19 mouse cellular contexts compared by ENCODE assay signal in genomic region chr11:103119609-103120008, GRCm38 (mm10). TPM values are rescaled to one million over a fixed set of nuclear protein-coding genes. Genes with fewer than 3 reads are reported as not detected.
A peak's percentile ranks its signal among the peaks of the same experiment; 100 is the strongest.
DNase-seq lines count a peak whose midpoint lies in the region; ATAC-seq and TF ChIP-seq lines count a peak whose summit lies in the region.
"Had no signal": no experiment of that assay in that cellular context is flagged by ENCODE, and none has a peak within 500 bp of the region (broad histone marks: within the 10 kb centered on the region; RNA-seq: fewer than 3 reads in every experiment).

No protein-coding gene starts in this region.

- no peak for ATAC-seq in midbrain, embryonic 14.5 days (ENCODE audit: low FRiP score, low TSS enrichment)
- ATAC-seq in stomach, postnatal 0 days (ENCODE audit: low FRiP score, low TSS enrichment), result no peak
- ATAC-seq: forebrain, embryonic 13.5 days had no signal

- 0 out of 2 replicates have a peak overlapping the region, but pooled peaks have one; percentile 6 for H3K4me2 ChIP-seq in midbrain, embryonic 14.5 days (ENCODE audit: low read length)
- H3K4me2 ChIP-seq in stomach, postnatal 0 days (replicated peaks; ENCODE audit: low read depth), result no peak overlapping the region
- H3K4me2 ChIP-seq: midbrain, embryonic 11.5 days had no signal

- intact Hi-C loops in heart, postnatal 10 days (cut with DNase I), result no loop called here

- H3K4me1 ChIP-seq in kidney, adult 2 months (ENCODE audit: control insufficient read depth, insufficient read depth, low read length), result peaks cover 6% of the 10 kb centered on the region; the same call in 1 of the 2 replicates
- H3K4me1 ChIP-seq in midbrain, embryonic 14.5 days (ENCODE audit: control insufficient read depth, insufficient read depth, low read length), result peaks cover 23% of the 10 kb centered on the region
- peaks cover 32% of the 10 kb centered on the region for H3K4me1 ChIP-seq in midbrain, embryonic 10.5 days
- H3K4me1 ChIP-seq in stomach, postnatal 0 days (replicated peaks; ENCODE audit: control insufficient read depth, insufficient read depth), result peaks cover 6% of the 10 kb centered on the region; the same call in 1 of the 2 replicates

- H3K27ac ChIP-seq in kidney, adult 2 months (ENCODE audit: insufficient read depth, low read depth, low read length), result no peak overlapping the region
- H3K27ac ChIP-seq in midbrain, embryonic 14.5 days (replicated peaks; ENCODE audit: low read depth, low read length), result no peak overlapping the region
- H3K27ac ChIP-seq in midbrain, embryonic 10.5 days (replicated peaks), result no peak overlapping the region
- H3K27ac ChIP-seq in stomach, postnatal 0 days (replicated peaks), result no peak overlapping the region
- H3K27ac ChIP-seq: embryonic facial prominence, embryonic 12.5 days; forebrain, embryonic 13.5 days; hindbrain, embryonic 10.5 days had no signal

- no peaks in the 10 kb centered on the region for H3K27me3 ChIP-seq in kidney, adult 2 months (replicated peaks; ENCODE audit: control insufficient read depth, insufficient read depth, low read length)
- no peaks in the 10 kb centered on the region for H3K27me3 ChIP-seq in midbrain, embryonic 14.5 days (ENCODE audit: control insufficient read depth, insufficient read depth, low read length)
- peaks cover 6% of the 10 kb centered on the region; the same call in 1 of the 2 replicates for H3K27me3 ChIP-seq in midbrain, embryonic 10.5 days (ENCODE audit: low read depth, poor library complexity, severe bottlenecking)
- H3K27me3 ChIP-seq in stomach, postnatal 0 days (ENCODE audit: control insufficient read depth, insufficient read depth, low read length), result no peaks in the 10 kb centered on the region
- H3K27me3 ChIP-seq: embryonic facial prominence, embryonic 12.5 days; forebrain, embryonic 13.5 days; heart, embryonic 12.5 days had no signal

- TF ChIP-seq POLR2A in kidney, adult 2 months (IDR thresholded peaks at IDR 0.05; ENCODE audit: low read depth, low read length), result no peak

- no peak overlapping the region for H3K4me3 ChIP-seq in kidney, adult 2 months (ENCODE audit: insufficient read depth, low read depth, low read length)
- H3K4me3 ChIP-seq in midbrain, embryonic 14.5 days (replicated peaks; ENCODE audit: low read depth, low read length), result no peak overlapping the region
- no peak overlapping the region for H3K4me3 ChIP-seq in midbrain, embryonic 10.5 days
- no peak overlapping the region for H3K4me3 ChIP-seq in stomach, postnatal 0 days (ENCODE audit: low read depth, low read length)
- H3K4me3 ChIP-seq: embryonic facial prominence, embryonic 12.5 days; forebrain, embryonic 13.5 days; heart, embryonic 12.5 days; hindbrain, embryonic 10.5 days had no signal

- no peaks in the 10 kb centered on the region for H3K9me3 ChIP-seq in midbrain, embryonic 14.5 days (ENCODE audit: control insufficient read depth, low read length)
- no peaks in the 10 kb centered on the region for H3K9me3 ChIP-seq in midbrain, embryonic 10.5 days (replicated peaks)
- H3K9me3 ChIP-seq in stomach, postnatal 0 days (ENCODE audit: control insufficient read depth, low read length), result no peaks in the 10 kb centered on the region
- H3K9me3 ChIP-seq: embryonic facial prominence, embryonic 12.5 days; forebrain, embryonic 13.5 days; heart, embryonic 12.5 days; hindbrain, embryonic 10.5 days had no signal

- peak; percentile 76 for DNase-seq in heart, adult 11 months
- DNase-seq in heart, postnatal 10 days, result no peak
- DNase-seq in kidney, adult 2 months, result no peak
- DNase-seq in kidney, adult 9 months, result no peak
- no peak for DNase-seq in midbrain, embryonic 14.5 days
- no peak for DNase-seq in midbrain, embryonic 10.5 days (ENCODE audit: low spot score)
- no peak for DNase-seq in stomach, postnatal 0 days (ENCODE audit: low spot score)
- no peak for DNase-seq in cerebellum, postnatal 36 days
- DNase-seq: gastrocnemius, postnatal 14 days; kidney, postnatal 10 days; left cerebral cortex, postnatal 4 days; liver; lung, adult 18-20 months; thymus, postnatal 25 days had no signal

- WGBS in kidney, adult 2 months, result 40% methylated on average over 5 of the region's 5 CpGs
- WGBS in midbrain, embryonic 14.5 days, result 51% methylated on average over 5 of the region's 5 CpGs
- WGBS in midbrain, embryonic 10.5 days, result 66% methylated on average over 5 of the region's 5 CpGs
- 45% methylated on average over 5 of the region's 5 CpGs for WGBS in stomach, postnatal 0 days

- no peak for TF ChIP-seq EP300 in stomach, postnatal 0 days (optimal IDR thresholded peaks at IDR 0.05)

- no peaks in the 10 kb centered on the region for H3K36me3 ChIP-seq in kidney, adult 2 months (ENCODE audit: control insufficient read depth, insufficient read depth, low read length)
- H3K36me3 ChIP-seq in midbrain, embryonic 14.5 days (ENCODE audit: control insufficient read depth, insufficient read depth, low read length), result no peaks in the 10 kb centered on the region
- no peaks in the 10 kb centered on the region for H3K36me3 ChIP-seq in midbrain, embryonic 10.5 days
- H3K36me3 ChIP-seq in stomach, postnatal 0 days (ENCODE audit: control insufficient read depth, insufficient read depth, low read length), result no peaks in the 10 kb centered on the region
- H3K36me3 ChIP-seq: embryonic facial prominence, embryonic 12.5 days; heart, embryonic 12.5 days; hindbrain, embryonic 10.5 days had no signal

- no peak overlapping the region for H3K9ac ChIP-seq in midbrain, embryonic 14.5 days (replicated peaks; ENCODE audit: low read length)
- no peak overlapping the region for H3K9ac ChIP-seq in stomach, postnatal 0 days (ENCODE audit: low read length)
- H3K9ac ChIP-seq: embryonic facial prominence, embryonic 12.5 days; forebrain, embryonic 13.5 days; heart, embryonic 12.5 days had no signal

- peak; percentile 24; the same call in 1 of the 2 replicates for TF ChIP-seq CTCF in kidney, adult 2 months (conservative IDR thresholded peaks at IDR 0.05; ENCODE audit: insufficient read depth, insufficient read length, low read depth, low read length)
- peak; percentile 36; the same call in 1 of the 2 replicates for TF ChIP-seq CTCF in stomach, postnatal 0 days (IDR thresholded peaks at IDR 0.05; ENCODE audit: low read depth)

RNA-seq across cellular contexts. Expression of gene Hexim1, which starts 3.6 kb away (rescaled TPM):
- total RNA-seq in heart, postnatal 10 days (2021), result 10 to 100 TPM; 20.4 to 22.6 TPM
- 24.9 and 26.4 TPM in 2 replicates for polyA plus RNA-seq in kidney, adult 2 months (2012; rRNA removed)
- polyA plus RNA-seq in midbrain, embryonic 14.5 days (2014; fragmentation: Nextera tagmentation; extraction: Ambion mirVana), result 3.9 and 5.9 TPM in 2 replicates
- 2.3 and 2.7 TPM in 2 replicates for polyA plus RNA-seq in midbrain, embryonic 10.5 days (2016; fragmentation: Nextera tagmentation; extraction: Ambion mirVana)
- 3.8 and 4.1 TPM in 2 replicates for polyA plus RNA-seq in stomach, postnatal 0 days (2015; fragmentation: Nextera tagmentation; extraction: Ambion mirVana)

RNA-seq across cellular contexts. Expression of gene Hexim2, which starts 12.6 kb away (rescaled TPM):
- 1 to 10 TPM; 3.1 to 3.9 TPM for total RNA-seq in heart, postnatal 10 days (2021)
- polyA plus RNA-seq in kidney, adult 2 months (2012; rRNA removed), result 3.8 and 4.0 TPM in 2 replicates
- 22.9 and 24.7 TPM in 2 replicates for polyA plus RNA-seq in midbrain, embryonic 14.5 days (2014; fragmentation: Nextera tagmentation; extraction: Ambion mirVana)
- 7.8 and 8.2 TPM in 2 replicates for polyA plus RNA-seq in midbrain, embryonic 10.5 days (2016; fragmentation: Nextera tagmentation; extraction: Ambion mirVana)
- polyA plus RNA-seq in stomach, postnatal 0 days (2015; fragmentation: Nextera tagmentation; extraction: Ambion mirVana), result 3.7 and 4.4 TPM in 2 replicates

RNA-seq across cellular contexts. Expression of gene Acbd4, which starts 18.1 kb away (rescaled TPM):
- 10 to 100 TPM; 35.5 to 37.4 TPM for total RNA-seq in heart, postnatal 10 days (2021)
- 119 and 130 TPM in 2 replicates for polyA plus RNA-seq in kidney, adult 2 months (2012; rRNA removed)
- polyA plus RNA-seq in midbrain, embryonic 14.5 days (2014; fragmentation: Nextera tagmentation; extraction: Ambion mirVana), result 8.0 and 8.4 TPM in 2 replicates
- polyA plus RNA-seq in midbrain, embryonic 10.5 days (2016; fragmentation: Nextera tagmentation; extraction: Ambion mirVana), result 10.7 and 12.5 TPM in 2 replicates
- polyA plus RNA-seq in stomach, postnatal 0 days (2015; fragmentation: Nextera tagmentation; extraction: Ambion mirVana), result 28.6 and 36.7 TPM in 2 replicates

RNA-seq across cellular contexts. Expression of gene Plcd3, which starts 18.2 kb away (rescaled TPM):
- 10 to 100 TPM; 26.7 to 27.7 TPM for total RNA-seq in heart, postnatal 10 days (2021)
- 14.9 and 18.1 TPM in 2 replicates for polyA plus RNA-seq in kidney, adult 2 months (2012; rRNA removed)
- polyA plus RNA-seq in midbrain, embryonic 14.5 days (2014; fragmentation: Nextera tagmentation; extraction: Ambion mirVana), result 0.92 and 1.8 TPM in 2 replicates
- polyA plus RNA-seq in midbrain, embryonic 10.5 days (2016; fragmentation: Nextera tagmentation; extraction: Ambion mirVana), result 1.4 TPM in 2 replicates
- polyA plus RNA-seq in stomach, postnatal 0 days (2015; fragmentation: Nextera tagmentation; extraction: Ambion mirVana), result 4.2 and 5.0 TPM in 2 replicates

RNA-seq across cellular contexts. Expression of gene Fmnl1, which starts 51.3 kb away (rescaled TPM):
- 10 to 100 TPM; 14.4 to 15.6 TPM for total RNA-seq in heart, postnatal 10 days (2021)
- 32.7 and 35.5 TPM in 2 replicates for polyA plus RNA-seq in kidney, adult 2 months (2012; rRNA removed)
- 4.3 and 5.2 TPM in 2 replicates for polyA plus RNA-seq in midbrain, embryonic 14.5 days (2014; fragmentation: Nextera tagmentation; extraction: Ambion mirVana)
- polyA plus RNA-seq in midbrain, embryonic 10.5 days (2016; fragmentation: Nextera tagmentation; extraction: Ambion mirVana), result 1.1 and 1.2 TPM in 2 replicates
- polyA plus RNA-seq in stomach, postnatal 0 days (2015; fragmentation: Nextera tagmentation; extraction: Ambion mirVana), result 0.86 and 1.1 TPM in 2 replicates
